Mouse (Mus musculus): ENCODE results near the gene Eif4enif1. TPM values are rescaled to one million over a fixed set of nuclear protein-coding genes. Genes with fewer than 3 reads are reported as not detected.
"Not testable (repeated sequence)": the region's sequence is repeated elsewhere in the genome, so short reads cannot be mapped to it uniquely, and the experiment has no call there.

The Eif4enif1 gene
- polyA plus RNA-seq, 1 experiment from 2014 or later = 43.2 TPM

DNA sequence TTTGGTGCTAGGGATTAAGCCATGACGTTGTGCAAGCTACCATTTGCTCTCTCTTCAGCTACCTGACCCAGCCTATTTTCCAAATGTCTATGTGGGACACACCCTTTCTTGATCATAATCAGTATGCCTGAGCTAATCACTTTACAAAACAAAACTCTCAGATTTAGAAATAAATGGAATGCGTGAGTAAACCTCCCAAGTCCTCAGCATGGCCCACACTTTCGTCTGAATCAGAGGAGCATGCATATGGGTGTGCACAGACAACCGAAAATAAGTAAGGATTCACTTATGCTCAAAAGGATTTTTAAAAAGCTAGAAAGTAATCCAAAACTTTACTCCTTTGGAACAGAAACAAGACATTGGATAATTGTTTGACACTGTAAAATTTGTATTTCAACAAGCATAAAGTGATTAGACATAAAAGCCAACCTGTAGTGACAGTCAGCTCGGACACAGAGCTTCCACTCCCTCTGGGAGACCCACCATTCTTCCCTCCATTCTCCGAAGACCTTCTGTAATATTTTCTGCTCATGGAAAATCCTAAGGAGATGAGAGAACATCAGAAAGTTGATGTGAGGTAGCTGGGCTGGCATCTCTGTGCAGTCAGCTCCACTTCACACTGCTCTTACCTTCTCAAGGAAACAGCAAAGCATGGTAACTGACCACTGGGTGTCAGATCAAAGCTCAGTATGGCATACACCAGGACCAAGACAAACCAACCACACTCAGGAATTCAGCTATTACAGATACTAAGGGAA, 23.0 kb upstream of the Eif4enif1 start:
- H3K4me2 ChIP-seq; H3K9ac ChIP-seq (ENCODE audit: low read depth, low read length); H3K36me3 ChIP-seq (ENCODE audit: control insufficient read depth, insufficient read depth, low read length); H3K4me1 ChIP-seq (ENCODE audit: control insufficient read depth, insufficient read depth, low read length); H3K27ac ChIP-seq (ENCODE audit: low read depth, low read length); H3K4me3 ChIP-seq (ENCODE audit: low read depth, low read length); H3K9me3 ChIP-seq (replicated peaks; ENCODE audit: control insufficient read depth, low read length); ATAC-seq (replicated peaks; ENCODE audit: insufficient number of reproducible peaks, low FRiP score, low TSS enrichment); H3K27me3 ChIP-seq (ENCODE audit: control insufficient read depth, insufficient read depth, low read length): not testable (repeated sequence)
- WGBS (ENCODE audit: insufficient replicate concordance) = 76% methylated on average over 6 of the region's 6 CpGs

DNA sequence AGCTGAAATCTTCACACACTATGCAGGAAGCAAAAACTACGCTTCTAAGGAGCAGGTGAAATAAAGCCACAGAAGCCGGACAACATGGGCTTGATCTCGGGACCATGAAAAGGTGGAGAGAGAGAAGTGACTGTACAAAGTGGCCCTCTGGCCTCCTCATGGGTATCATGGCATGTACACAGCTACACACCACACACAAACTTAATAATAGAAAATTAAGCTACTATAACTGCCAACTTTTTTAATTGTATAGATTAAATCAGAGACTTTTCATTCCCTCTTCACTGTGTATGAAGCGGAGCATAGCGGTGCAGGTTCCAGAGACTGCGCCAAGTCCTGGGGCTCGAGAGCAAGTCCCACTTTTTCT, 22.5 kb upstream of the Eif4enif1 start:
- not testable (repeated sequence) for ATAC-seq (replicated peaks; ENCODE audit: insufficient number of reproducible peaks, low FRiP score, low TSS enrichment); H3K27me3 ChIP-seq (ENCODE audit: control insufficient read depth, insufficient read depth, low read length); H3K36me3 ChIP-seq (ENCODE audit: control insufficient read depth, insufficient read depth, low read length)

DNA sequence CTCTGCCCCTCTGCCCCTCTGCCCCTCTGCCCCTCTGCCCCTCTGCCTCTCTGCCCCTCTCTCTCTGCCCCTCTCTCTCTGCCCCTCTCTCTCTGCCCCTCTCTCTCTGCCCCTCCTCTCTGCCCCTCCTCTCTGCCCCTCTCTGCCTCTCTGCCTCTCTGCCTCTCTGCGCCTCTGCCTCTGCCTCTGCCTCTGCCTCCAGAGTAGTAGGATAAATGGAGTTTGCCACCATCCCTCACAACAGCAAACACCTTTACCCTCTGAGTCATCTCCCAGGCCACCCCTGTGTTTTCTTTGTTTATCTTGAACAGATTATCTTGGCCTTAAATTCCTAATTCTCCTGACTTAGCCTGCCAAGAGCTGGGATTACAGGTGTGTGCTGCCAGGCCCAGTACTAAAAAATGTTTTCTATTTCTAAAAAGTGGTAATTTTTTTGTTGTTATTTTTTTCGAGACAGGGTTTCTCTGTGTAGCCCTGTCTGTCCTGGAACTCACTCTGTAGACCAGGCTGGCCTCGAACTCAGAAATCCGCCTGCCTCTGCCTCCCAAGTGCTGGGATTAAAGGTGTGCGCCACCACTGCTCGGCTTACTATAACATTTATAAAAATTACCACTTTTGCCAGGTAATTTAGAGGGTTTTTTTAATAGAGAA, 21.6 kb upstream of the Eif4enif1 start:
- not testable (repeated sequence) for H3K9me3 ChIP-seq (replicated peaks; ENCODE audit: control insufficient read depth, low read length); H3K4me1 ChIP-seq (ENCODE audit: control insufficient read depth, insufficient read depth, low read length); H3K4me2 ChIP-seq; H3K36me3 ChIP-seq (ENCODE audit: control insufficient read depth, insufficient read depth, low read length); ATAC-seq (replicated peaks; ENCODE audit: insufficient number of reproducible peaks, low FRiP score, low TSS enrichment); H3K27me3 ChIP-seq (ENCODE audit: control insufficient read depth, insufficient read depth, low read length); H3K9ac ChIP-seq (ENCODE audit: low read depth, low read length); H3K4me3 ChIP-seq (ENCODE audit: low read depth, low read length); H3K27ac ChIP-seq (ENCODE audit: low read depth, low read length)
- 68% methylated on average over 6 of the region's 6 CpGs for WGBS (ENCODE audit: insufficient replicate concordance)

More for the DNA sequence above, 22.5 kb upstream of the Eif4enif1 start:
- whole genome bisulfite sequencing (ENCODE audit: insufficient replicate concordance) = 81% methylated on average over 7 of the region's 7 CpGs
- H3K9me3 ChIP-seq (replicated peaks; ENCODE audit: control insufficient read depth, low read length); H3K4me1 ChIP-seq (ENCODE audit: control insufficient read depth, insufficient read depth, low read length); H3K4me3 ChIP-seq (ENCODE audit: low read depth, low read length); H3K9ac ChIP-seq (ENCODE audit: low read depth, low read length); H3K27ac ChIP-seq (ENCODE audit: low read depth, low read length); H3K4me2 ChIP-seq: not testable (repeated sequence)

DNA sequence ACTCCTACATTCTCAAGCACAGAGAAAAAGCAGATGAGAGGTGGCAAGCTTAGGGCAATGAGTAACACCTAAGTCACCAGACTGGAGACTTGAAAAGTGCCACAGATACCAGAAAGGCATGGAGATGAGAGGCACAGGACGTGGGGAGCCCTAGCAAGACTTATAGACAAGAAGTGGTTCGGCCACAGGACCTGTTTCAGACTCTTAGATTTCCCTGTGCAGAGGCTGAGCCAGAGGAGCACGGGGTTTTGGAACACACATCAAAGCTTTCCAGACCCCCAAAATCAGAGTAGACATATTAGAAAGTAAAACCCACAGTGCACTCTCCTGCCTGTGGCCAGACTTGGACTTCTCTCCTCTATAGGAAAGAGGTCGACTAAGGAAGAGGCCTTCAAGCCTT, 20.9 kb upstream of the Eif4enif1 start:
- not testable (repeated sequence) for H3K36me3 ChIP-seq (ENCODE audit: control insufficient read depth, insufficient read depth, low read length); H3K27ac ChIP-seq (ENCODE audit: low read depth, low read length); H3K4me3 ChIP-seq (ENCODE audit: low read depth, low read length); H3K9me3 ChIP-seq (replicated peaks; ENCODE audit: control insufficient read depth, low read length); H3K4me1 ChIP-seq (ENCODE audit: control insufficient read depth, insufficient read depth, low read length); ATAC-seq (replicated peaks; ENCODE audit: insufficient number of reproducible peaks, low FRiP score, low TSS enrichment); H3K9ac ChIP-seq (ENCODE audit: low read depth, low read length); H3K27me3 ChIP-seq (ENCODE audit: control insufficient read depth, insufficient read depth, low read length); H3K4me2 ChIP-seq
- 50% methylated on average over 4 of the region's 4 CpGs for WGBS (ENCODE audit: insufficient replicate concordance)

DNA sequence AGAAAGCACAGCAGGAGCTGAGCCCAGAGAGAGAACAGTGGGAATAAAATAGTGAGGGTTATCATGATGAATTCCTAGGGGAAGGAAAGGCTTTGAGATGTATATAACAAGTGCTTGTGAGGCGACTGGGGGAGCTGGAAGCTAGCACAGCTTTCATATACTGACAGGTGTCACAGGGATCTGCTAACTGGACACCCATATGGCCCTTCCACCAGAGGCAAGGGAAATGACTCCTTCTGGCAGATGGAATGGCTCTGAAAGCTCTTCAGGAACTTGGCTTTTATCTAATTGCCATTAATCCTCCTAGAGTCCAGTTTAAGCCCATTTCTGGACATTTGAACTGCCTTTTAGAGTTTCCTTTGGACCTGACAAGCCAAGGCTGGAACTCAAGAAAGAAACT, 20.2 kb upstream of the Eif4enif1 start:
- 64% methylated on average over 1 of the region's 1 CpGs for WGBS (ENCODE audit: insufficient replicate concordance)
- H3K27me3 ChIP-seq (ENCODE audit: control insufficient read depth, insufficient read depth, low read length); ATAC-seq (replicated peaks; ENCODE audit: insufficient number of reproducible peaks, low FRiP score, low TSS enrichment): not testable (repeated sequence)

DNA sequence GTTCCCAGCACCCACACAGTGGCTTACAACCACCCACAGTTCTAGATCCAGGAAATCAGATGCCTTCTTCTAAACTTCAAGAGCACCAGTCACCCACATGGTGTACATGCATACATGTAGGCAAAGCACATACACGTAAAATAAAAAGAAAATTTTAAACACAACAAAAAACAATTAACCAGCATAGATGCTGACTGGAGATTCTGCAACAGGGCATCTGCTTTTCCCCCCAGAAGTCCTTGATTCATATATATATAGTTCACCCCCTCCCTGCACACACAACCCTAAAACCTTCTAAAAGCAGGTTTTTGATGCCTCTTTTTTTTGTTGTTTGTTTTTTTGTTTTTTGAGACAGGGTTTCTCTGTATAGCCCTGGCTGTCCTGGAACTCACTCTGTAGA, 19.5 kb upstream of the Eif4enif1 start:
- not testable (repeated sequence) for H3K9me3 ChIP-seq (replicated peaks; ENCODE audit: control insufficient read depth, low read length); H3K27ac ChIP-seq (ENCODE audit: low read depth, low read length); H3K4me1 ChIP-seq (ENCODE audit: control insufficient read depth, insufficient read depth, low read length); H3K4me2 ChIP-seq; H3K4me3 ChIP-seq (ENCODE audit: low read depth, low read length); H3K36me3 ChIP-seq (ENCODE audit: control insufficient read depth, insufficient read depth, low read length); H3K9ac ChIP-seq (ENCODE audit: low read depth, low read length); ATAC-seq (replicated peaks; ENCODE audit: insufficient number of reproducible peaks, low FRiP score, low TSS enrichment); H3K27me3 ChIP-seq (ENCODE audit: control insufficient read depth, insufficient read depth, low read length)
- WGBS (ENCODE audit: insufficient replicate concordance) = 76% methylated on average over 1 of the region's 1 CpGs

More for the DNA sequence above, 20.2 kb upstream of the Eif4enif1 start:
- not testable (repeated sequence) for H3K27ac ChIP-seq (ENCODE audit: low read depth, low read length); H3K4me3 ChIP-seq (ENCODE audit: low read depth, low read length); H3K9me3 ChIP-seq (replicated peaks; ENCODE audit: control insufficient read depth, low read length); H3K4me1 ChIP-seq (ENCODE audit: control insufficient read depth, insufficient read depth, low read length); H3K36me3 ChIP-seq (ENCODE audit: control insufficient read depth, insufficient read depth, low read length); H3K4me2 ChIP-seq; H3K9ac ChIP-seq (ENCODE audit: low read depth, low read length)

DNA sequence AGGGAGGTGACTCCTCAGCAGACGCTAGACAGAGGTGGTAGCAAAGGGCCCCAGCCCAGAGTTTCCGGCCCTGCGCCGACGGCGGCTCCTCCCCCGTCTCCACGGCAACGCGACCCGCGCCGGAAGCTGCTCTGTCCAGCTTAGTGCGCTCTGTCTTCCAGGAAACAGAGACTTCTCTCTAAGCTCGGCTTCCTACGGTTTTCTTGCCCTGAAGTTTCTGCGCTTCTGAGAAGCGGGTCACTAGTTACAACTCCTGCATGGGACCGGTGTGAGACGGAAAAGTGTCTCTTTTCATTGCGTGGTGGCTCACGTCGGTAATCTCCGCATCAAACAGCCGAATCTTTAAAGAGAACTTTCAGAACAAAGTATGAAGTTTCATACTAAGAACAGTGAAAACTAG, 8.8 kb upstream of the Eif4enif1 start, which contains the start of gene Sfi1:
TSS of gene Sfi1 (minus strand) at position 101 of the 400 bp plus-strand sequence.
- H3K4me1 ChIP-seq (ENCODE audit: control insufficient read depth, insufficient read depth, low read length) = no peaks in the 10 kb centered on the region
- H3K9me3 ChIP-seq (replicated peaks; ENCODE audit: control insufficient read depth, low read length) = no peaks in the 10 kb centered on the region
- ATAC-seq (replicated peaks; ENCODE audit: insufficient number of reproducible peaks, low FRiP score, low TSS enrichment) = no peak
- no peaks in the 10 kb centered on the region for H3K36me3 ChIP-seq (ENCODE audit: control insufficient read depth, insufficient read depth, low read length)
- H3K4me3 ChIP-seq (ENCODE audit: low read depth, low read length) = no peak within 1 kb of the TSS
- no peak within 1 kb of the TSS for H3K4me2 ChIP-seq
- no peak within 1 kb of the TSS for H3K9ac ChIP-seq (ENCODE audit: low read depth, low read length)
- no peaks in the 10 kb centered on the region for H3K27me3 ChIP-seq (ENCODE audit: control insufficient read depth, insufficient read depth, low read length)
- no peak within 1 kb of the TSS for H3K27ac ChIP-seq (ENCODE audit: low read depth, low read length)
- 81% methylated on average over 25 of the region's 25 CpGs for WGBS (ENCODE audit: insufficient replicate concordance)

DNA sequence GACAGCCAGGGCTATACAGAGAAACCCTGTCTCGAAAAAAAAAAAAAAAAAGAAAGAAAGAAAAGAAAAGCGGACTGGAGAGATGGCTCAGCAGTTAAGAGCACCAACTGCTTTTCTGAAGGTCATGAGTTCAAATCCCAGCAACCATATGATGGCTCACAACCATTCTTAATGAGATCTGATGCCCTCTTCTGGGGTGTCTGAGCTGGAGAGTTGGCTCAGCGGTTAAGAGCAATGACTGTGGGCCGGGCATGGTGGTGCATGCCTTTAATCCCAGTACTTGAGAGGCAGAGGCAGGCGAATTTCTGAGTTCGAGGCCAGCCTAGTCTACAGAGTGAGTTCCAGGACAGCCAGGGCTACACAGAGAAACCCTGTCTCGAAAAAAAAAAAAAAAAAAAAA, 1.6 kb upstream of the Eif4enif1 start:
- not testable (repeated sequence) for H3K27ac ChIP-seq (ENCODE audit: low read depth, low read length); H3K4me3 ChIP-seq (ENCODE audit: low read depth, low read length); H3K9me3 ChIP-seq (replicated peaks; ENCODE audit: control insufficient read depth, low read length); H3K27me3 ChIP-seq (ENCODE audit: control insufficient read depth, insufficient read depth, low read length); ATAC-seq (replicated peaks; ENCODE audit: insufficient number of reproducible peaks, low FRiP score, low TSS enrichment); H3K9ac ChIP-seq (ENCODE audit: low read depth, low read length); H3K4me2 ChIP-seq; H3K4me1 ChIP-seq (ENCODE audit: control insufficient read depth, insufficient read depth, low read length); H3K36me3 ChIP-seq (ENCODE audit: control insufficient read depth, insufficient read depth, low read length)
- 91% methylated on average over 5 of the region's 7 CpGs for WGBS (ENCODE audit: insufficient replicate concordance)
